ENCODE assay signal across 7 mouse cellular contexts in the genomic region with DNA sequence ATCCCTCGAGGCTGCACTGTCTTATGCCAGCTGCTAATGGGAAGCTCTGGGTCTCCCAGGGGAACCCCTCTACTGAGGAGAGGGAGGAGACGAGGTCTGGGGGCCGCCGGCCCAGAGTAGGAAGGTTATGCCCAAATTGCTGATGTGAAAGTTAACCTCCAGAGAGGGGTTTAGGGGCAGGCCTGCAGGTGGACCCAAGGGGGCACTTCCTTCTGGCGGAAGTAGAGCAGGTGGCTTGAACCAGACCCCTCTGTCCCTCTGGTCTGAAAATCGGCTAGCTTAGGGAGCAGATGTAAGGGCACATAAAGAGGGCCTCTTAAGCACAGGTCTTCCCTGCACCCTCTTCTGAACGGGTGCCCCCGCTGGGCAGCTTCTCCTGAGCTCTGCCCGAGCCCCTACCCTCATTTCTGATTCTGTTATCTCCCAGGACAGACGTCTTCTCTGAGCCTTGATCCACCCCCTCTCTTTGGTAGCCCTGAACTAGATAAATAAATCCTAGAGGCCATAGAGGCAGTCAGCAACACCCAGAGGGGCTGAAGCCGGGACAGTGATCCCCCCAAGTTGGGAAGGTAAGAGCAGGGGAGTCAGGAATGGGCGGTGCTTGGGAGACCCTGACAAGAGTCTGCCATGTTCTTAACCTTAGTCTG. TPM values are rescaled to one million over a fixed set of nuclear protein-coding genes. Genes with fewer than 3 reads are reported as not detected.
DNase-seq lines count a peak whose midpoint lies in the region; ATAC-seq and TF ChIP-seq lines count a peak whose summit lies in the region.

No protein-coding gene starts in this region.

- TF ChIP-seq CTCF in lung, embryonic 14.5 days (IDR thresholded peaks at IDR 0.05; ENCODE audit: low read depth) = no peak

- H3K27me3 ChIP-seq in lung, embryonic 14.5 days (ENCODE audit: insufficient read depth, low read length) = no peaks in the 10 kb centered on the region
- no peaks in the 10 kb centered on the region for H3K27me3 ChIP-seq in embryonic facial prominence, embryonic 14.5 days (replicated peaks; ENCODE audit: control insufficient read depth, insufficient read depth, low read length)
- no peaks in the 10 kb centered on the region for H3K27me3 ChIP-seq in limb, embryonic 11.5 days (ENCODE audit: control insufficient read depth, insufficient read depth, low read length)
- H3K27me3 ChIP-seq in neural tube, embryonic 15.5 days (replicated peaks) = no peaks in the 10 kb centered on the region

- peaks cover 18% of the 10 kb centered on the region; the same call in 1 of the 2 replicates for H3K36me3 ChIP-seq in lung, embryonic 14.5 days (ENCODE audit: insufficient read depth)
- 0 out of 2 replicates have a peak, but pooled peaks cover 1% of the 10 kb centered on the region for H3K36me3 ChIP-seq in embryonic facial prominence, embryonic 14.5 days (ENCODE audit: control insufficient read depth, insufficient read depth, low read length)
- H3K36me3 ChIP-seq in limb, embryonic 11.5 days (ENCODE audit: control insufficient read depth, insufficient read depth, low read length) = no peaks in the 10 kb centered on the region; the same call in 1 of the 2 replicates
- no peaks in the 10 kb centered on the region for H3K36me3 ChIP-seq in neural tube, embryonic 15.5 days

- DNase-seq in lung, embryonic 14.5 days = no peak
- DNase-seq in lung, postnatal 36 days = no peak
- DNase-seq in embryonic facial prominence, embryonic 14.5 days (ENCODE audit: low spot score) = no peak
- no peak for DNase-seq in limb, embryonic 11.5 days (ENCODE audit: low spot score)
- DNase-seq in adrenal gland, postnatal 36 days = no peak
- DNase-seq in yolk sac, embryonic 10.5 days (ENCODE audit: low spot score) = no peak

- peak overlapping the region; percentile 31; the same call in 1 of the 2 replicates for H3K4me3 ChIP-seq in lung, embryonic 14.5 days (ENCODE audit: low read depth, low read length)
- peak overlapping the region; percentile 29; the same call in 1 of the 2 replicates for H3K4me3 ChIP-seq in embryonic facial prominence, embryonic 14.5 days (ENCODE audit: low read depth, low read length)
- H3K4me3 ChIP-seq in limb, embryonic 11.5 days (ENCODE audit: low read depth, low read length) = 0 out of 2 replicates have a peak overlapping the region, but pooled peaks have one; percentile 2
- H3K4me3 ChIP-seq in neural tube, embryonic 15.5 days (replicated peaks) = 0 out of 2 replicates have a peak overlapping the region, but pooled peaks have one; percentile 15

- no peak for ATAC-seq in lung, embryonic 14.5 days (ENCODE audit: insufficient read depth)
- no peak for ATAC-seq in embryonic facial prominence, embryonic 14.5 days (ENCODE audit: low read depth)
- no peak for ATAC-seq in limb, embryonic 11.5 days (ENCODE audit: insufficient number of reproducible peaks, low FRiP score, low TSS enrichment, low read depth)
- no peak for ATAC-seq in neural tube, embryonic 15.5 days (ENCODE audit: low FRiP score)

- H3K9ac ChIP-seq in lung, embryonic 14.5 days = peak overlapping the region; percentile 46; the same call in 1 of the 2 replicates
- peak overlapping the region; percentile 47; the same call in 1 of the 2 replicates for H3K9ac ChIP-seq in embryonic facial prominence, embryonic 14.5 days (ENCODE audit: low read depth, low read length)
- H3K9ac ChIP-seq in limb, embryonic 11.5 days (ENCODE audit: low read length) = no peak overlapping the region
- H3K9ac ChIP-seq in neural tube, embryonic 15.5 days (replicated peaks) = no peak overlapping the region

- H3K27ac ChIP-seq in lung, embryonic 14.5 days (ENCODE audit: low read depth) = peak overlapping the region; percentile 89
- peak overlapping the region; percentile 83 for H3K27ac ChIP-seq in embryonic facial prominence, embryonic 14.5 days (replicated peaks; ENCODE audit: low read depth, low read length)
- H3K27ac ChIP-seq in limb, embryonic 11.5 days (replicated peaks; ENCODE audit: low read depth, low read length) = no peak overlapping the region
- no peak overlapping the region; the same call in 1 of the 2 replicates for H3K27ac ChIP-seq in neural tube, embryonic 15.5 days (replicated peaks)

- H3K4me1 ChIP-seq in lung, embryonic 14.5 days (ENCODE audit: insufficient read depth) = peaks cover 53% of the 10 kb centered on the region
- peaks cover 72% of the 10 kb centered on the region for H3K4me1 ChIP-seq in embryonic facial prominence, embryonic 14.5 days (ENCODE audit: control insufficient read depth, insufficient read depth, low read length)
- H3K4me1 ChIP-seq in limb, embryonic 11.5 days (ENCODE audit: control insufficient read depth, insufficient read depth, low read length) = peaks cover 57% of the 10 kb centered on the region
- peaks cover 94% of the 10 kb centered on the region for H3K4me1 ChIP-seq in neural tube, embryonic 15.5 days

- H3K4me2 ChIP-seq in lung, embryonic 14.5 days = peak overlapping the region; percentile 62
- peak overlapping the region; percentile 55 for H3K4me2 ChIP-seq in embryonic facial prominence, embryonic 14.5 days (ENCODE audit: low read depth, low read length)
- no peak overlapping the region; the same call in 1 of the 2 replicates for H3K4me2 ChIP-seq in limb, embryonic 11.5 days (ENCODE audit: low read depth, severe bottlenecking)
- peak overlapping the region; percentile 47 for H3K4me2 ChIP-seq in neural tube, embryonic 15.5 days

- WGBS in lung, embryonic 14.5 days = 44% methylated on average over 12 of the region's 12 CpGs
- WGBS in embryonic facial prominence, embryonic 14.5 days = 47% methylated on average over 12 of the region's 12 CpGs
- 47% methylated on average over 12 of the region's 12 CpGs for WGBS in limb, embryonic 11.5 days
- WGBS in neural tube, embryonic 15.5 days = 39% methylated on average over 12 of the region's 12 CpGs

- H3K9me3 ChIP-seq in lung, embryonic 14.5 days (ENCODE audit: low read depth, low read length) = no peaks in the 10 kb centered on the region
- H3K9me3 ChIP-seq in embryonic facial prominence, embryonic 14.5 days (ENCODE audit: control insufficient read depth, low read length) = no peaks in the 10 kb centered on the region
- H3K9me3 ChIP-seq in limb, embryonic 11.5 days (ENCODE audit: control insufficient read depth, low read length) = no peaks in the 10 kb centered on the region
- H3K9me3 ChIP-seq in neural tube, embryonic 15.5 days (replicated peaks) = no peaks in the 10 kb centered on the region

RNA-seq across cellular contexts. Expression of gene Hdac7, which starts 18.2 kb away (rescaled TPM):
- 43.8 and 51.2 TPM in 2 replicates for polyA plus RNA-seq in lung, embryonic 14.5 days (2014; fragmentation: Nextera tagmentation; extraction: Ambion mirVana)
- 30.8 and 31.7 TPM in 2 replicates for polyA plus RNA-seq in embryonic facial prominence, embryonic 14.5 days (2014; fragmentation: Nextera tagmentation; extraction: Ambion mirVana)
- 25.4 and 26.8 TPM in 2 replicates for polyA plus RNA-seq in limb, embryonic 11.5 days (2014; fragmentation: Nextera tagmentation; extraction: Ambion mirVana)
- 26.5 and 32.1 TPM in 2 replicates for polyA plus RNA-seq in neural tube, embryonic 15.5 days (2015; fragmentation: Nextera tagmentation; extraction: Ambion mirVana)
- 10 to 100 TPM; 63.5 to 67.2 TPM for total RNA-seq in adrenal gland, postnatal 36 days (2021)

RNA-seq across cellular contexts. Expression of gene Slc48a1, which starts 47.7 kb away (rescaled TPM):
- polyA plus RNA-seq in lung, embryonic 14.5 days (2014; fragmentation: Nextera tagmentation; extraction: Ambion mirVana) = 25.3 and 32.7 TPM in 2 replicates
- 37.5 and 41.9 TPM in 2 replicates for polyA plus RNA-seq in embryonic facial prominence, embryonic 14.5 days (2014; fragmentation: Nextera tagmentation; extraction: Ambion mirVana)
- polyA plus RNA-seq in limb, embryonic 11.5 days (2014; fragmentation: Nextera tagmentation; extraction: Ambion mirVana) = 20.0 and 24.8 TPM in 2 replicates
- 99.0 and 101 TPM in 2 replicates for polyA plus RNA-seq in neural tube, embryonic 15.5 days (2015; fragmentation: Nextera tagmentation; extraction: Ambion mirVana)
- 100 to 1,000 TPM; 107 to 130 TPM for total RNA-seq in adrenal gland, postnatal 36 days (2021)

RNA-seq across cellular contexts. Expression of gene Rapgef3, which starts 58.3 kb away (rescaled TPM):
- 14.3 and 17.5 TPM in 2 replicates for polyA plus RNA-seq in lung, embryonic 14.5 days (2014; fragmentation: Nextera tagmentation; extraction: Ambion mirVana)
- 8.0 and 8.3 TPM in 2 replicates for polyA plus RNA-seq in embryonic facial prominence, embryonic 14.5 days (2014; fragmentation: Nextera tagmentation; extraction: Ambion mirVana)
- polyA plus RNA-seq in limb, embryonic 11.5 days (2014; fragmentation: Nextera tagmentation; extraction: Ambion mirVana) = 3.4 and 3.9 TPM in 2 replicates
- polyA plus RNA-seq in neural tube, embryonic 15.5 days (2015; fragmentation: Nextera tagmentation; extraction: Ambion mirVana) = 12.5 and 19.5 TPM in 2 replicates
- 10 to 100 TPM; 15.0 to 20.8 TPM for total RNA-seq in adrenal gland, postnatal 36 days (2021)

Comparison
In these comparisons a context has a peak if more than half of its experiments do, and no peak if none do; other contexts are left out.
1. H3K27ac ChIP-seq: peak in lung, embryonic 14.5 days (single experiment) and embryonic facial prominence, embryonic 14.5 days (single experiment); none in limb, embryonic 11.5 days (single experiment) and neural tube, embryonic 15.5 days (single experiment).
2. H3K9ac ChIP-seq: peak in lung, embryonic 14.5 days (single experiment) and embryonic facial prominence, embryonic 14.5 days (single experiment); none in limb, embryonic 11.5 days (single experiment) and neural tube, embryonic 15.5 days (single experiment).
3. Peak in every context shown above with its lines, with median percentiles within 50 percentile points of each other: H3K4me3 ChIP-seq.